Mouse (Mus musculus) common myeloid progenitor, adult 5-6 weeks (primary cell): ENCODE data around the gene Scarb1. TPM values are rescaled to one million over a fixed set of nuclear protein-coding genes. Genes with fewer than 3 reads are reported as not detected.
A peak's percentile ranks its signal among the peaks of the same experiment; 100 is the strongest.

Experiments used
- ATAC-seq: replicated peaks from 2 replicates; pipeline ENCODE4 v1.8.0; 2016; ENCODE audit warnings: low read depth, mild to moderate bottlenecking, moderate TSS enrichment, inconsistent platforms; ENCODE audit not compliant: poor library complexity, severe bottlenecking
- total RNA-seq: library from RNA; stranded (forward); fragments of 200-1000, 187-1606 nt; gene quantifications from 2 replicates; pipeline ENCODE4 v1.2.3, GENCODE M21; 2017

The Scarb1 gene
- total RNA-seq, 1 experiment from 2014 or later, result 51.2 TPM

DNA sequence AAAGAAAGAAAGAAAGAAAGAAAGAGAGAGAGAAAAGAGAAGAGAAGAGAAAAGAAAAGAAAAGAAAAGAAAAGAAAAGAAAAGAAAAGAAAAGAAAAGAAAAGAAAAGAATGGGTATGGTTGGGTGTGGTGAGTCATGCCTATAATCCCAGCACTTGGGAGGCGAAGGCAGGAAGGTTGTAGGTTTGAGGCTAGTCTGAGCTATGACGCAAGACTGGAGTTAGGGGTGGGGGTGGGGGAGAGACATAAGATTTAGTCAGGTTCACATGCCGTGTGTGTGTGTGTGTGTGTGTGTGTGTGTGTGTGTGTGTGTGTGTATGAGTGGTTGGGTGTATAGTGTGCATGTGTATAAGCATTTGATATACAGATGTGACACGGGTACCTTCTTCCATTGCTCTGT, 94.2 kb downstream of the Scarb1 start:
- no peak for ATAC-seq

DNA sequence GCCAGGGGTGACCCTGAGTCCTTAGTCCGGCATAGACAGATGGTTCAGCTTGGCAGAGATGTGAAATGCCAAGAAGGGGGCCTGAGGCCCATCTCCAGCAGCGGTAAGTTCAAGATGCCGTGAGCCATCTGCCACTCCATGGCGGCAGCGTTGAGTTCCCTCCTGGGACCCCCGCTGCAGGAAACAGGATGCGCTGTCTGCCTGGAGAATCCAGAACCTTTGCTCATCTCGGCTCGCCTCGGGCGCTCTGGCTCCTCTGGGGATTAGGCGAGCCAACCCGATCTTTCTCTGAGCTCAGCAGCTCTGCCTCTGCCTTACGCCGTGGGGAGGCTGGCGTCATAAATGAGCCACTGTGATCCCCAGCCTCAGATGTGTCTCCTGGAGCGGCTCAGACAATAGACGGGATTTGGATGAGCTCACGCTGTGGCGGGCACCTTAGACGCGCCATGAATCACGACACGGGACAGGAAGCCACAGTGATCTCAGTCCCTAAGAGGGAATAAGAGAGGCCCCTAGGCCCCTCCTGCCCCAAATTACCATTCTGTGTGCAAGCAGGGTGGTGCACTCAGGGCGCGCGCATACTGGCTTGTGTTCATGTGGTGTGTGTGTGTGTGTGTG, 95.3 kb downstream of the Scarb1 start:
- ATAC-seq, result 0 out of 2 replicates have a peak, but pooled peaks have one; percentile 42

DNA sequence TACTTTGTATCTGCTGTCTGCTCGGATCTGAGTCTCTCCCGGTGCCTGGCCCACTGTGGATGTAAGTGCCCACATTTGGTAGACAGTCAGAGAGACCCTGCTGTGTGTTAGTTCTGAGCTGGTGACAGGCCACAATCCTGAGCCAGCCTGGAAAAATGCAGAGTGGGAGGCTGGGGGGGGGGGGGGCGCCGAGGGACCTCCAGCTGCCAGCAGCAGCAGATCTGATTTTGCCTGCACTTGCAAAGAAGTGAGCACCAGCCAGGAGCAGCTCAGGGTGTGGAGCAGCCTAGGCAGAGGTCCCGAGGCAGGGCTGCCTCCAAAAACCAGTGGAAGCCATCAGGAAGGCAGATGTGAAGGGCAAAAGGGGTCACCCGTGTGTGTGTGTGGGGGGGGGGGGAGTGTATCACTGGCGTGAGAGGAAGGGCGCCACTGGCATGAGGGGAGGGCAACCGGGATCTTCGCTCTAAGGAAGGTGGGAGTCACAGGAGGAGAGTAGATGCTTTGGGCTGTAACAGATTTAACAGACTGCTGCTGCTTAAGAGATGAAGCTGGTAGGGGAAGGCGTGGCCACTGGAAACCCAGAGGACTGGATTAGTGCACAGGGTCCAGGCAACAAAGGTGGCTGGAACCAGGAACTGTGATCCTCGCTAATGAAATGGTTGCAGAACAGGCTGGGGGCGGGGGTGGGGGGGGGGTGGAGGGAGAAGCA, 95.9 kb downstream of the Scarb1 start:
- no peak for ATAC-seq

- no peak for ATAC-seq
Measured at GRCm38 (mm10) chr5:125243928-125244327, 97.0 kb downstream of the Scarb1 start.

DNA sequence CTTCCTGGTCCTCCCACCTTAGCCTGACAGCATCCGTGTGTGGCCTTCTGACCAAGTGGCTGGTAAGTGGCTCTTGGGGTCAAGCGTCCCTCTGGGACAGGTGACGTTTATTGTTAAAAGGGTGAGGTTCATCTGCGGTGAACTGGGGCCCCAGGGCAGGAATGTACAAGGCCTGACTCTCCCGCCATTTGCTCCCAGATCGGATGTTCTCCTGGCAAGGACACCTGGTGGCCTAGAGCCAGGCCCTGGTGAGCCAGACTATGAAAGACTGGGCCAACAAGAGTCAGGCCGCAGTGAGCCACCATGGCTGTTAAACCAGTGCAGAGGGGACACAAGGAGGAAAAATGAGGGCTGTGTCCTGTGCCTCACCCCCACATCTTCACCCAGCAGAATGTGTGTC, 98.8 kb downstream of the Scarb1 start:
- no peak for ATAC-seq

DNA sequence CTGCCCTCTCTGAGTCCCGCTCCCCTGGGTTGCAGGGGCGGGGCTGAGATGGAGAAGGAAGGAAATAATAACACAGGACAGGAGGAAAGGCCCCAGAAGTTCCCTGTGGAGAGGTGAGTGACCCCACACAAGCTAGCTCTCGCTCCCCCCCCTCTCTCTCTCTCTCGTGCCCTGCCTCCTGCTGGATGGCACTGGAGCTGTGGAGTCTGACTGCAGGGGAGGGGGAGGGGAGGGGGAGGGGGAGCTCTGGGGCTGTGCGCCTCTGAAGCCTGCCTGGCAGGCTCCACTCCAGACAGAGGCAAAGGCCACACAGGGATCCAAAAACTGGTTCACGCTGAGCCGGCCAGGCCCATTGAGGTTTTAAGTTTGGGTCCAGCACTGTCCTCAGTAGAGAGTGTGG, 99.3 kb downstream of the Scarb1 start:
- ATAC-seq, result no peak

DNA sequence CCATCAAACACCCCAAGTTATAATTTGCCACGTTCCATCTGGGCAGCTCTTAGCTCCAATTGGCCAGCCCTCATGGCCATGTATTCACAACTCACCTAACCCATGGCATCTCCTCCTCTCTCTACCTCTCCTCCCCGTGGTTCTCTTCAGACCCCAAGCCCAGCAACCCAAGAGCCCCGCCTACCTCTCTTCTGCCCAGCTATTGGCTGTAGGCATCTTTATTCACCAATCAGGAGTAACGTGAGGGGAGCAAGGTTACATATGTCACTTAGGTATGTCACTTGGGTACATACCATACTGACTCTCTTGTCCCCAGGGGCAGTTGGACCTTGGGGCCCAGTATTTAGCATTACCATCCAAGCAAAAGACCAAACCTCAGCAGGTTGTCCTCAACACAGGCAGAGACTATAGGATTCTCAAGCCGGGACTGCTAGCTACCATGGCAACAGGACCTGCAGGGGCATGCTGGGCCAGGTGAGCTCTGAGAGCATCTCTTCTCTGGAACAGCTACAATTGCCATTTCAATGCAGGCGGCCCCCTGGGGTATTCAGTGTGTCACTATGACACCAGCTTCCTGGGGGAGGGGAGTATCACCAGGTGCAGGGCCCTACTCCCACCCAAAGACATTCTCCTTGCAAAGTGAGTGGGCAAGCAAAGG, 100.6 kb downstream of the Scarb1 start:
- no peak for ATAC-seq

DNA sequence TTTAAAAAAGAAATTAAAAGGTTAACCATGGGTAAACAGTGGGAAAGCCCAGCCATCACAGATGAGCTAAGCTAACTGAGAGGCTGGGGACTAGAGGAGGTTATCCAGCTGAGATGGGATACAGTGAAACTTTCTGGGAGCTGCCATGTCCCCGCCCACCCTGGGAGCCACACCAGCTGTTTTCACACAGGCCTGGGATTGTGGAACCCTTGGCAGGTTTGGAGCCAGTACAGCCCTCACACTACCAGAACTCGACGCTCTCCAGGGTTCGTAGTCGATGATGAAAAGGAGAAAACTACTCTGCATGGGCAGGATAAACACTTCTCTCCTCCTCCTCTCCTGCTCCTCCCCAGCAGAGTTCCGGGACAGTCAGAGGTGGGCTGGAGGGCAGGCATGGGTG, 105.0 kb downstream of the Scarb1 start:
- no peak for ATAC-seq

- ATAC-seq, result no peak
Measured at GRCm38 (mm10) chr5:125235398-125235797, 105.5 kb downstream of the Scarb1 start.

DNA sequence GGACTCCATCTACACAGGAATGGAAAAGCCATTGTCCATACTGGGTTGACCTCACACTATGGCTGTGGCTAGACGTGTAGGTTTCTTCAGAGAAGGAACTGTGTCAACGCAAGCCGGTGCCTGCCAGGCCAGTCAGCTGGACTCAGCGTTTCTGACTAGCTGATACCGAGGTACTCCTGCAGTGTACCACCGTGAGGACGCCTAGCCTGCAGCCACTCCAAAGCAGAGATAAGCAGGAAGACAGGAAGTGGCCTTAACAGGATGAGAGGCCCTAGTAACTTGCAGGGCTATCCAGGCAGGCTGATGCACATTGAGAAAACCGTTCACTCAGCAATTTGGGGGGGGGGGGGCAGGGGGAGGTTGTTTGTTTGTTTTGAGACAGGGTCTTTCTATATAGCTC, 106.5 kb downstream of the Scarb1 start:
- ATAC-seq, result peak; percentile 65; the same call in 1 of the 2 replicates

DNA sequence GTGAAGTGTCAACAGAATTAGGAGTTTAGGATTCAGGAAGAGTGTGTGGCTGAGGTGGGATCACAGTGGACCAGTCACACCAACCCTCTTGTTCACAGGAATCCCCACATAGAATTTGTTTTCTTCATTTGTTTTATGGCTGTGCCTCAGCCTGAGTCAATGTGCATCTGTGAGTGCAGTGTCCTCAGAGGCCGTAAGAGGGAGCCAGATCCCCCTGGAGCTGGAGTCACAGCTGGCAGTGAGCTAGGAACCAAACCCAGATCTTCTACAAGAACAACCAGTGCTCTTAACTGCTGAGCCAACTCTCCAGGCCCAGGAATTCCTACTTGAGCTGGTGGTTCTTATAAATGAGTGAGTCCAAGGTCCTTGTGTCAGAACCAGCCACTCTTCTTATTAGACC, 107.4 kb downstream of the Scarb1 start:
- ATAC-seq, result no peak

DNA sequence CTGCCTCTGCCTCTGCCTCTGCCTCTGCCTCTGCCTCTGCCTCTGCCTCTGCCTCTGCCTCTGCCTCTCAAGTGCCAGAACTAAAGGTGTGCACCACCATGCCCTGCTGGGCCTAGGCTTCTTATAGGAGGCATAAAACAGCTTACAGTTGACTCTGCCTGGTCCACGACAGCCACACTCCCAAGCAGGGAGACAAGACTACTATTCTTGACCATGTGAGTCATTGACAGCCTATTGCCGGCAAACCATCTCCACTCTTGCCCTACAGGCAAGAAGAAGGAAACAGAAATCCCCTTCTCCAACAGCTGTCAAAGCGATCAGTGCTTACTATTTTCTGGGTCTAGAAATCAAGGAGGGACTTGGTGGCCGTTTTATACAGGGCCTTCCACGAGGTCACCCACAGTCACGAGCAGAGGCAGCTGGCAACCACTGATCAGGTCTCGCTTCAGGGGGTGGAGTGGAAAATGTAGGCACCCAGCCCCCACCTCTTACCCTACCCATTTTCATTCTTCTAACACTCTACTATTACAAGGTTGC, 108.4 kb downstream of the Scarb1 start:
- no peak for ATAC-seq

GRCm38 (mm10) chr5:125230463-125230862, 110.4 kb downstream of the Scarb1 start:
- ATAC-seq, result no peak

DNA sequence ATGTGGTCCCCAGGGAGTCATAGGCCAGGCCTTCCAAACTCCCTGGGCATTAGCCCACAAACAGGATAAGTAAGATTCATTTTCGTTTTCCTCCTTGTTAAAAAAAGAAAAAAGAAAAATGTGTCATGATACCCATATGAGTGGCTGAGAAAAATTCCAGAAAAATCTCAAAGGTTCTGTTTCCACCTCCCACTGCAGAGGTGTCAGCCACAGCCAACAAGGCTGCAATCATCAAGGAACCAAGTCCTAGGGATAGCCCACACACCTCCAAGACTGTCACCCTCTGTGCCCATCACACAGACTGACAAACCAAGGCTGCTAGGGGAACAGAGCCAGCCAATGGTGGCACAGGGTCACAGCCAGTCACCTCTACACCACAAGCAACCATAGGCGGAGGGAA, 111.8 kb downstream of the Scarb1 start:
- no peak for ATAC-seq

GRCm38 (mm10) chr5:125227699-125228098, 113.2 kb downstream of the Scarb1 start:
- ATAC-seq, result no peak

Other genes with a start within 250 kb of the Scarb1 start
- gene Ncor2, start 161.9 kb downstream of the Scarb1 start, total RNA-seq, result 9.7 and 16.9 TPM in 2 replicates
- 1.2 TPM in 1 of 2 replicates, not detected in the other for gene Gm10382, start 48.2 kb upstream of the Scarb1 start, total RNA-seq
- gene Ubc, start 49.1 kb upstream of the Scarb1 start, total RNA-seq, result 252 and 273 TPM in 2 replicates
- 19.8 and 72.8 TPM in 2 replicates for gene Dhx37, start 93.0 kb upstream of the Scarb1 start, total RNA-seq
- gene Bri3bp, start 100.5 kb upstream of the Scarb1 start, total RNA-seq, result 32.7 and 32.8 TPM in 2 replicates
- 8.1 and 10.8 TPM in 2 replicates for gene Aacs, start 134.7 kb upstream of the Scarb1 start, total RNA-seq
- not detected in 2 replicates for gene Tmem132b, start 190.7 kb upstream of the Scarb1 start, total RNA-seq